Mouse (Mus musculus) frontal cortex, postnatal 10 days (tissue): Measurements from ENCODE around the gene Timp3.

ENCODE experiments used
- DNase-seq, 2 experiments: peaks; one replicate each; pipeline ENCODE4 v3.0.0; 2022; ENCODE audit warnings: low spot score in 2 of 2, mixed read lengths in 1 of 2

Gene Timp3

GRCm38 (mm10) chr10:86297307-86297706 is 2.9 kb upstream of the Timp3 start:
- DNase-seq: no peak

- no peak for DNase-seq
Measured at GRCm38 (mm10) chr10:86298326-86298725, 1.8 kb upstream of the Timp3 start.

GRCm38 (mm10) chr10:86299795-86300194 is 377 bp upstream of the Timp3 start:
- DNase-seq: no peak

GRCm38 (mm10) chr10:86301117-86301490 is 932 bp downstream of the Timp3 start:
- no peak for DNase-seq

- DNase-seq: no peak
Measured at GRCm38 (mm10) chr10:86301593-86302317, 1.6 kb downstream of the Timp3 start.

GRCm38 (mm10) chr10:86302318-86302648 is 2.1 kb downstream of the Timp3 start:
- DNase-seq: no peak

- peak; percentile 54 to 71 for DNase-seq
Measured at GRCm38 (mm10) chr10:86302761-86303494, 2.8 kb downstream of the Timp3 start.

GRCm38 (mm10) chr10:86303495-86303876 is 3.3 kb downstream of the Timp3 start:
- DNase-seq: no peak

- no peak for DNase-seq
Measured at GRCm38 (mm10) chr10:86304583-86304982, 4.4 kb downstream of the Timp3 start.

GRCm38 (mm10) chr10:86307235-86307634 is 7.1 kb downstream of the Timp3 start:
- no peak for DNase-seq

- DNase-seq: no peak
Measured at GRCm38 (mm10) chr10:86310527-86310926, 10.4 kb downstream of the Timp3 start.

- no peak for DNase-seq
Measured at GRCm38 (mm10) chr10:86312976-86313375, 12.8 kb downstream of the Timp3 start.

GRCm38 (mm10) chr10:86313448-86313847 is 13.3 kb downstream of the Timp3 start:
- no peak for DNase-seq

GRCm38 (mm10) chr10:86315513-86315912 is 15.3 kb downstream of the Timp3 start:
- DNase-seq: no peak

GRCm38 (mm10) chr10:86317633-86318032 is 17.5 kb downstream of the Timp3 start:
- no peak for DNase-seq

GRCm38 (mm10) chr10:86318552-86319140 is 18.5 kb downstream of the Timp3 start:
- no peak for DNase-seq

GRCm38 (mm10) chr10:86319526-86319925 is 19.4 kb downstream of the Timp3 start:
- no peak for DNase-seq

- DNase-seq: no peak
Measured at GRCm38 (mm10) chr10:86320204-86320603, 20.0 kb downstream of the Timp3 start.

GRCm38 (mm10) chr10:86321194-86321593 is 21.0 kb downstream of the Timp3 start:
- DNase-seq: no peak

GRCm38 (mm10) chr10:86322006-86322405 is 21.8 kb downstream of the Timp3 start:
- no peak for DNase-seq

- DNase-seq: no peak
Measured at GRCm38 (mm10) chr10:86323275-86323994, 23.3 kb downstream of the Timp3 start.

GRCm38 (mm10) chr10:86325272-86325671 is 25.1 kb downstream of the Timp3 start:
- no peak for DNase-seq
